Mouse (Mus musculus) heart, adult 8-10 months (tissue): Measurements from ENCODE around the gene Gdf9. TPM values are rescaled to one million over a fixed set of nuclear protein-coding genes. Genes with fewer than 3 reads are reported as not detected.

ENCODE experiments used
- DNase-seq: peaks from one replicate; pipeline ENCODE4 v3.0.0; 2022; ENCODE audit warnings: low spot score
- total RNA-seq, 4 experiments: library from RNA; stranded (reverse); gene quantifications; 2 replicates each; pipeline ENCODE4 v1.2.4; 2022

Gene Gdf9
- total RNA-seq, 4 experiments from 2014 or later, result 0.14 to 0.44 (median 0.29) TPM

GRCm38 (mm10) chr11:53445562-53445961 lies 14.7 kb downstream of the Gdf9 start:
- DNase-seq, result no peak

- no peak for DNase-seq
Measured at GRCm38 (mm10) chr11:53446183-53446582, 15.4 kb downstream of the Gdf9 start.

GRCm38 (mm10) chr11:53447996-53448395 lies 17.2 kb downstream of the Gdf9 start:
- no peak for DNase-seq

- peak; percentile 63 for DNase-seq
Measured at GRCm38 (mm10) chr11:53448529-53448928, 17.7 kb downstream of the Gdf9 start.

GRCm38 (mm10) chr11:53450070-53450705 lies 19.4 kb downstream of the Gdf9 start:
- DNase-seq, result no peak

- DNase-seq, result no peak
Measured at GRCm38 (mm10) chr11:53451361-53451760, 20.5 kb downstream of the Gdf9 start.

- DNase-seq, result no peak
Measured at GRCm38 (mm10) chr11:53452396-53452795, 21.6 kb downstream of the Gdf9 start.

GRCm38 (mm10) chr11:53453031-53453430 lies 22.2 kb downstream of the Gdf9 start:
- no peak for DNase-seq

- peak; percentile 40 for DNase-seq
Measured at GRCm38 (mm10) chr11:53456474-53457371, 25.9 kb downstream of the Gdf9 start, which contains the start of the genes Gm10447 and Shroom1. Gene Gm10447, minus strand, starts transcription at chr11:53457110. Gene Shroom1, plus strand, starts transcription at chr11:53457205.

GRCm38 (mm10) chr11:53457372-53457954 lies 26.6 kb downstream of the Gdf9 start:
- DNase-seq, result no peak

- DNase-seq, result no peak
Measured at GRCm38 (mm10) chr11:53458996-53459395, 28.2 kb downstream of the Gdf9 start.

GRCm38 (mm10) chr11:53460192-53460591 lies 29.4 kb downstream of the Gdf9 start:
- no peak for DNase-seq

GRCm38 (mm10) chr11:53461727-53462126 lies 30.9 kb downstream of the Gdf9 start:
- no peak for DNase-seq

GRCm38 (mm10) chr11:53463551-53464424 lies 33.0 kb downstream of the Gdf9 start:
- no peak for DNase-seq

- DNase-seq, result peak; percentile 62
Measured at GRCm38 (mm10) chr11:53466231-53466971, 35.6 kb downstream of the Gdf9 start.

- DNase-seq, result no peak
Measured at GRCm38 (mm10) chr11:53469294-53469967, 38.6 kb downstream of the Gdf9 start.

GRCm38 (mm10) chr11:53469968-53470695 lies 39.3 kb downstream of the Gdf9 start, which contains the start of gene Gm9837:
Gene Gm9837, minus strand, starts transcription at chr11:53470479.
- DNase-seq, result peak; percentile 90

GRCm38 (mm10) chr11:53472709-53473108 lies 41.9 kb downstream of the Gdf9 start:
- DNase-seq, result no peak

- no peak for DNase-seq
Measured at GRCm38 (mm10) chr11:53475620-53476019, 44.8 kb downstream of the Gdf9 start.
